Mouse (Mus musculus) cortical plate, adult 2 months (tissue): ENCODE data around the gene Tmem41b.

Experiments used
- CTCF ChIP-seq: fragments of 200-500 bp; IDR thresholded peaks from 2 replicates; pipeline ENCODE4 v1.5.1; 2011; ENCODE audit warnings: mild to moderate bottlenecking, control low read depth, low read length; ENCODE audit not compliant: insufficient read depth; ENCODE audit errors: extremely low read depth
- POLR2A ChIP-seq: fragments of 200-500 bp; IDR thresholded peaks from 2 replicates; pipeline ENCODE4 v1.6.1; 2011; ENCODE audit warnings: mild to moderate bottlenecking, low read length, control low read depth; ENCODE audit not compliant: insufficient read depth; ENCODE audit errors: extremely low read depth

DNA sequence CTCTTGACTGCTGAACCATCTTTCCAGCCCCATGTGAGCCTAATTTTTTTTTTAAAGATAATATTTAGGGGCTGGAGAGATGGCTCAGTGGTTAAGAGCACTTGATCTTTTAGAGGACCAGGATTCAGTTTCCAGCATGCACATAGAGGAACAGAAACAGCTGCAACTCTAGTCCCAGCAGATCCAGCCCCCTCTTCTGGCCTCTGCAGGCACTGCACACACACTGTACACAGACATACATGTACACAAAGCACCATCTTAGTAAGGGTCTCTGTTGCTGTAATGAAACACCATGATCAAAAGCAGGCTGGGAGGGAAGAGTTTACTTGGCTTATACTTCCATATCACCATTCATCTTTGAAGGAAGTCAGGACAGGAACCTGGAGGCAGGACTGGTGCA is 21.1 kb downstream of the Tmem41b start:
- TF ChIP-seq CTCF (no peak), POLR2A (no peak)
